In genomic region chr13:99375550-99375949, GRCm38 (mm10) we compare ENCODE assay signal across 8 mouse cellular contexts. TPM values are rescaled to one million over a fixed set of nuclear protein-coding genes. Genes with fewer than 3 reads are reported as not detected.
DNase-seq lines count a peak whose midpoint lies in the region; ATAC-seq and TF ChIP-seq lines count a peak whose summit lies in the region.

No protein-coding gene starts in this region.

- peaks cover 0 to 23% of the 10 kb centered on the region in 2 experiments; a peak in 2 of 4 replicates for H3K4me1 ChIP-seq in CH12.LX (ENCODE audit: control insufficient read depth in 1 of 2, insufficient read depth in 2 of 2)
- H3K4me1 ChIP-seq in bone marrow, adult 2 months (ENCODE audit: control insufficient read depth, insufficient read depth, low read length) = no peaks in the 10 kb centered on the region; the same call in 1 of the 2 replicates
- H3K4me1 ChIP-seq in embryonic facial prominence, embryonic 14.5 days (ENCODE audit: control insufficient read depth, insufficient read depth, low read length) = no peaks in the 10 kb centered on the region; the same call in 1 of the 2 replicates

- H3K27ac ChIP-seq in CH12.LX (ENCODE audit: insufficient read depth, low read depth) = no peak overlapping the region
- no peak overlapping the region for H3K27ac ChIP-seq in bone marrow, adult 2 months (ENCODE audit: control insufficient read depth, insufficient read depth, low read depth, low read length, poor library complexity)
- no peak overlapping the region for H3K27ac ChIP-seq in embryonic facial prominence, embryonic 14.5 days (replicated peaks; ENCODE audit: low read depth, low read length)

- WGBS in bone marrow, adult 2 months = 35% methylated on average over 6 of the region's 6 CpGs
- 30% methylated on average over 6 of the region's 6 CpGs for WGBS in embryonic facial prominence, embryonic 14.5 days

- no peaks in the 10 kb centered on the region for H3K79me2 ChIP-seq in CH12.LX (replicated peaks; ENCODE audit: control insufficient read depth, extremely low read depth, insufficient read depth, poor library complexity, severe bottlenecking)

- in situ Hi-C loops in CH12.LX (cut with MboI; ENCODE audit: low pct_ligation_motif_present, low pct_unique_long_range_greater_than_20kb, low sequenced_read_pairs) = loop anchor here (10.0 kb wide), 1 partner anchor 469 kb away; no protein-coding TSS in a partner anchor

- TF ChIP-seq EP300 in CH12.LX (IDR thresholded peaks at IDR 0.05; ENCODE audit: low read length) = no peak

- no peak overlapping the region for H3K9ac ChIP-seq in CH12.LX (ENCODE audit: insufficient read depth, low read depth)
- no peak overlapping the region for H3K9ac ChIP-seq in embryonic facial prominence, embryonic 14.5 days (ENCODE audit: low read depth, low read length)

- TF ChIP-seq RAD21 in CH12.LX (IDR thresholded peaks at IDR 0.05; ENCODE audit: low read depth, low read length) = peak; percentile 72

- H3K36me3 ChIP-seq in CH12.LX (replicated peaks in 1 of 2; ENCODE audit: control insufficient read depth in 1 of 2, insufficient read depth in 1 of 2, low read length in 1 of 2) = peaks cover 9 to 69% of the 10 kb centered on the region in 2 experiments
- no peaks in the 10 kb centered on the region for H3K36me3 ChIP-seq in embryonic facial prominence, embryonic 14.5 days (ENCODE audit: control insufficient read depth, insufficient read depth, low read length)

- ATAC-seq in embryonic facial prominence, embryonic 14.5 days (ENCODE audit: low read depth) = 0 out of 2 replicates have a peak, but pooled peaks have one; percentile 55
- ATAC-seq in neutrophil, adult 5-6 weeks (ENCODE audit: extremely low read depth, insufficient number of reproducible peaks, low FRiP score, poor library complexity, severe bottlenecking) = peak; percentile 46; the same call in 1 of the 2 replicates

- H3K27me3 ChIP-seq in CH12.LX (replicated peaks) = no peaks in the 10 kb centered on the region
- no peaks in the 10 kb centered on the region for H3K27me3 ChIP-seq in embryonic facial prominence, embryonic 14.5 days (replicated peaks; ENCODE audit: control insufficient read depth, insufficient read depth, low read length)

- H3K4me3 ChIP-seq in CH12.LX (replicated peaks in 1 of 3; ENCODE audit: low read depth in 2 of 3, low read length in 2 of 3, poor library complexity in 1 of 3) = no peak overlapping the region
- H3K4me3 ChIP-seq in bone marrow, adult 2 months (replicated peaks; ENCODE audit: control insufficient read depth, low read depth, low read length) = no peak overlapping the region
- H3K4me3 ChIP-seq in embryonic facial prominence, embryonic 14.5 days (ENCODE audit: low read depth, low read length) = no peak overlapping the region

- no peak overlapping the region for H3K4me2 ChIP-seq in CH12.LX (ENCODE audit: insufficient read depth, low read depth, poor library complexity, severe bottlenecking)
- H3K4me2 ChIP-seq in embryonic facial prominence, embryonic 14.5 days (ENCODE audit: low read depth, low read length) = no peak overlapping the region

- no peaks in the 10 kb centered on the region for H3K9me3 ChIP-seq in CH12.LX (replicated peaks; ENCODE audit: low read length)
- no peaks in the 10 kb centered on the region for H3K9me3 ChIP-seq in embryonic facial prominence, embryonic 14.5 days (ENCODE audit: control insufficient read depth, low read length)

- peak; percentile 64 for DNase-seq in CH12.LX (ENCODE audit: extremely low read depth)
- peak; percentile 89 for DNase-seq in embryonic facial prominence, embryonic 14.5 days (ENCODE audit: low spot score)
- DNase-seq in heart, adult 8-10 months (ENCODE audit: low spot score) = peak; percentile 79
- peak; percentile 76 to 91 for DNase-seq in kidney, postnatal 36 days
- peak; percentile 60 to 70 for DNase-seq in lung, adult 18-20 months
- peak; percentile 21 to 70 for DNase-seq in thymus, postnatal 10 days (ENCODE audit: low spot score in 2 of 2)

- dilution Hi-C loops in CH12.LX (cut with MboI; ENCODE audit: extremely low pct_ligation_motif_present, extremely low pct_unique_long_range_greater_than_20kb, low sequenced_read_pairs) = loop anchor here (25.0 kb wide), 1 partner anchor 137 kb away; the partner anchor contains the start of gene Map1b

- no peak for TF ChIP-seq POLR2A in CH12.LX (IDR thresholded peaks at IDR 0.05; ENCODE audit: low read depth, low read length)
- TF ChIP-seq POLR2A in bone marrow, adult 2 months (IDR thresholded peaks at IDR 0.05; ENCODE audit: borderline replicate concordance, control insufficient read depth, low read depth, low read length) = no peak

- TF ChIP-seq CTCF in CH12.LX (conservative IDR thresholded peaks at IDR 0.05 in 1 of 2, IDR thresholded peaks at IDR 0.05 in 1 of 2; ENCODE audit: low read depth in 2 of 2, low read length in 2 of 2) = peak; percentile 73 to 81
- TF ChIP-seq CTCF in bone marrow, adult 2 months (IDR thresholded peaks at IDR 0.05; ENCODE audit: control insufficient read depth, insufficient read depth, low read length) = peak; percentile 58

TF ChIP-seq in CH12.LX, 34 proteins besides CTCF, POLR2A, EP300 and RAD21:
- TF ChIP-seq NRF1 (IDR thresholded peaks at IDR 0.05; ENCODE audit: low read depth, low read length) (no peak), CHD1 (IDR thresholded peaks at IDR 0.05; ENCODE audit: low read depth, low read length) (no peak), MXI1 (IDR thresholded peaks at IDR 0.05; ENCODE audit: low read depth, low read length) (no peak), MAFK (IDR thresholded peaks at IDR 0.05; ENCODE audit: insufficient replicate concordance, low read length) (no peak), SMC3 (IDR thresholded peaks at IDR 0.05; ENCODE audit: low read depth, low read length) (peak; percentile 66), RCOR1 (conservative IDR thresholded peaks at IDR 0.05; ENCODE audit: low read depth, low read length) (no peak), MEF2A (IDR thresholded peaks at IDR 0.05; ENCODE audit: borderline replicate concordance, low read depth, low read length) (peak; percentile 74; the same call in 1 of the 2 replicates), ELF1 (IDR thresholded peaks at IDR 0.05; ENCODE audit: low read depth, low read length) (no peak)
TF ChIP-seq in CH12.LX: peak in this region for 2.

RNA-seq across cellular contexts. Expression of gene Mrps27, which starts 31.0 kb away (rescaled TPM):
- total RNA-seq in CH12.LX (2012; rRNA removed) (46.6 and 46.8 TPM in 2 replicates), CH12.LX (2014; rRNA removed) (32.6 and 34.5 TPM in 2 replicates)
- polyA plus RNA-seq in CH12.LX (2012; ENCODE audit: insufficient read length, low read depth) = 64.8 and 68.0 TPM in 2 replicates
- polyA plus RNA-seq in bone marrow, adult 2 months (2011; ENCODE audit: insufficient read depth, insufficient read length, low replicate concordance, missing spikeins) = 6.3 and 14.7 TPM in 2 replicates
- polyA plus RNA-seq in embryonic facial prominence, embryonic 14.5 days (2014; fragmentation: Nextera tagmentation; extraction: Ambion mirVana) = 48.1 and 54.7 TPM in 2 replicates
- 10 to 100 TPM; 47.2 to 48.0 (median 47.3) TPM for total RNA-seq in heart, adult 8-10 months (2022)
- 5.2 and 6.5 TPM in 2 replicates for total RNA-seq in neutrophil, adult 5-6 weeks (2017)

RNA-seq across cellular contexts. Expression of gene Ptcd2, which starts 31.0 kb away (rescaled TPM):
- 32.4 and 34.4 TPM in 2 replicates for total RNA-seq in CH12.LX (2012; rRNA removed)
- 84.8 and 92.9 TPM in 2 replicates for total RNA-seq in CH12.LX (2014; rRNA removed)
- polyA plus RNA-seq in CH12.LX (2012; ENCODE audit: insufficient read length, low read depth) = 36.9 and 52.2 TPM in 2 replicates
- 7.0 and 20.1 TPM in 2 replicates for polyA plus RNA-seq in bone marrow, adult 2 months (2011; ENCODE audit: insufficient read depth, insufficient read length, low replicate concordance, missing spikeins)
- polyA plus RNA-seq in embryonic facial prominence, embryonic 14.5 days (2014; fragmentation: Nextera tagmentation; extraction: Ambion mirVana) = 44.1 and 45.0 TPM in 2 replicates
- total RNA-seq in heart, adult 8-10 months (2022) = 10 to 100 TPM; 52.6 to 58.1 (median 54.0) TPM
- total RNA-seq in neutrophil, adult 5-6 weeks (2017) = 21.9 and 26.0 TPM in 2 replicates
